Mouse (Mus musculus) liver, embryonic 16.5 days (tissue): Measurements from ENCODE around the gene Gins2. TPM values are rescaled to one million over a fixed set of nuclear protein-coding genes. Genes with fewer than 3 reads are reported as not detected.
A peak's percentile ranks its signal among the peaks of the same experiment; 100 is the strongest.

ENCODE experiments used
- ATAC-seq: fragments of 200-750 bp; cut with Nextera tagmentation; 2 replicates; pipeline ENCODE4 v1.8.0; 2017; ENCODE audit warnings: low read depth, mild to moderate bottlenecking, moderate number of reproducible peaks, moderate library complexity
- H3K27ac ChIP-seq: fragments of 300-500 bp; sonication (generic); 2 replicates; pipeline ENCODE4 v1.5.1; 2014; ENCODE audit warnings: mild to moderate bottlenecking, low read length
- H3K27me3 ChIP-seq: fragments of 300-500 bp; sonication (generic); 2 replicates; pipeline ENCODE4 v1.6.1; 2014; ENCODE audit warnings: low read depth, low read length, mixed read lengths; ENCODE audit not compliant: control insufficient read depth, insufficient read depth
- H3K36me3 ChIP-seq: fragments of 300-500 bp; sonication (generic); 2 replicates; pipeline ENCODE4 v1.6.1; 2014; ENCODE audit warnings: mild to moderate bottlenecking; ENCODE audit not compliant: control insufficient read depth, insufficient read depth
- H3K4me1 ChIP-seq: fragments of 300-500 bp; sonication (generic); 2 replicates; pipeline ENCODE4 v1.6.1; 2014; ENCODE audit warnings: low read depth, low read length, mixed read lengths; ENCODE audit not compliant: control insufficient read depth
- H3K4me2 ChIP-seq: fragments of 300-500 bp; sonication (generic); 2 replicates; pipeline ENCODE4 v1.6.1; 2014; ENCODE audit warnings: low read depth, low read length, mixed read lengths
- H3K4me3 ChIP-seq: fragments of 300-500 bp; sonication (generic); 2 replicates; pipeline ENCODE4 v1.5.1; 2014; ENCODE audit warnings: low read depth, mild to moderate bottlenecking, low read length
- H3K9ac ChIP-seq: fragments of 300-500 bp; sonication (generic); 2 replicates; pipeline ENCODE4 v1.6.1; 2014; ENCODE audit warnings: low read depth, low read length
- H3K9me3 ChIP-seq: fragments of 300-500 bp; sonication (generic); replicated peaks from 2 replicates; pipeline ENCODE4 v1.6.1; 2016; ENCODE audit warnings: low read length; ENCODE audit not compliant: control insufficient read depth
- WGBS: fragments of 180-500 bp; shearing (Covaris S2); extraction: QIAGEN DNeasy Blood & Tissue Kit; methylation state at CpG from one replicate; pipeline ENCODE4 v1.1.7; 2014; ENCODE audit not compliant: insufficient replicate concordance; 5-methylcytosine and 5-hydroxymethylcytosine counted together
- polyA plus RNA-seq: library from polyadenylated mRNA; unstranded; fragments of >200 nt; fragmentation: Nextera tagmentation; extraction: Ambion mirVana; gene quantifications from 2 replicates; pipeline ENCODE4 v1.2.1, GENCODE M21; 2015

The Gins2 gene
- polyA plus RNA-seq, 1 experiment from 2014 or later = 40.6 TPM

- no peak for ATAC-seq
- H3K36me3 ChIP-seq = peaks cover 100% of the 10 kb centered on the region
- H3K27ac ChIP-seq = no peak overlapping the region; the same call in 1 of the 2 replicates
- H3K4me1 ChIP-seq = peaks cover 8% of the 10 kb centered on the region
- 67% methylated on average over 21 of the region's 21 CpGs for WGBS
- no peak overlapping the region for H3K9ac ChIP-seq
- no peaks in the 10 kb centered on the region for H3K9me3 ChIP-seq
- H3K27me3 ChIP-seq = no peaks in the 10 kb centered on the region
- H3K4me3 ChIP-seq = no peak overlapping the region
- no peak overlapping the region for H3K4me2 ChIP-seq
Measured at GRCm38 (mm10) chr8:120572534-120572933, 16.6 kb downstream of the Gins2 start.

DNA sequence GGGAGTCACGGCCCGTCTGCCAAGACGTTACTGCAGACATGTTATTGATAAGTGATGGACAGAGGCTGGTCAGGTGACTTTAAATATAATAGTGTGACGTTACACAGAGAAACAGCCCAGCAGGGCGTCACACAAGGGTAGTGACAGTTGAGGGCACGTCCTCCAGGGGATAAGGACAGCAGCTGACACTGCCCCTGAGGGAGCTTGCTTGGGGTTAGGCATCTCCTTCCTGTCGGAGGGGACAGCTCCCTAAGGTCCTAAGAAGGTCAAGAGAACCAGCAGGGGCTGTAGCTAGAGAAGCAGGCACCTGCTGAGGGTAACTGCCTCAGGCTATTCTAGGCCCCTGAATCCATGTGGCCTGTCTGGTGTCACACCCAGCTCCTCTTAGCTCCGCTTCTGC, 17.5 kb downstream of the Gins2 start:
- Histone ChIP-seq H3K27me3 (no peaks in the 10 kb centered on the region), H3K27ac (peak overlapping the region; percentile 50; the same call in 1 of the 2 replicates), H3K4me1 (peaks cover 8% of the 10 kb centered on the region), H3K4me2 (no peak overlapping the region), H3K36me3 (peaks cover 100% of the 10 kb centered on the region), H3K9ac (no peak overlapping the region), H3K4me3 (no peak overlapping the region), H3K9me3 (no peaks in the 10 kb centered on the region)
- no peak for ATAC-seq
- WGBS = 84% methylated on average over 8 of the region's 8 CpGs

GRCm38 (mm10) chr8:120569939-120570715, 19.0 kb downstream of the Gins2 start:
- H3K9me3 ChIP-seq = no peaks in the 10 kb centered on the region
- ATAC-seq = no peak
- H3K36me3 ChIP-seq = peaks cover 92% of the 10 kb centered on the region
- H3K4me3 ChIP-seq = no peak overlapping the region
- peaks cover under 1% of the 10 kb centered on the region; the same call in 1 of the 2 replicates for H3K4me1 ChIP-seq
- H3K27ac ChIP-seq = no peak overlapping the region
- WGBS = 57% methylated on average over 13 of the region's 13 CpGs
- H3K4me2 ChIP-seq = no peak overlapping the region
- no peak overlapping the region for H3K9ac ChIP-seq
- no peaks in the 10 kb centered on the region for H3K27me3 ChIP-seq

GRCm38 (mm10) chr8:120569123-120569522, 20.0 kb downstream of the Gins2 start:
- Histone ChIP-seq H3K27ac (no peak overlapping the region), H3K36me3 (peaks cover 88% of the 10 kb centered on the region), H3K9ac (no peak overlapping the region), H3K4me1 (no peaks in the 10 kb centered on the region), H3K9me3 (no peaks in the 10 kb centered on the region), H3K27me3 (no peaks in the 10 kb centered on the region), H3K4me3 (no peak overlapping the region), H3K4me2 (no peak overlapping the region)
- ATAC-seq = no peak
- 89% methylated on average over 17 of the region's 17 CpGs for WGBS

GRCm38 (mm10) chr8:120568164-120568798, 20.8 kb downstream of the Gins2 start:
- no peak overlapping the region for H3K9ac ChIP-seq
- H3K4me2 ChIP-seq = no peak overlapping the region
- peaks cover 3% of the 10 kb centered on the region; the same call in 1 of the 2 replicates for H3K4me1 ChIP-seq
- no peaks in the 10 kb centered on the region for H3K27me3 ChIP-seq
- H3K27ac ChIP-seq = no peak overlapping the region
- peaks cover 81% of the 10 kb centered on the region for H3K36me3 ChIP-seq
- no peaks in the 10 kb centered on the region for H3K9me3 ChIP-seq
- H3K4me3 ChIP-seq = no peak overlapping the region
- ATAC-seq = no peak
- 96% methylated on average over 37 of the region's 37 CpGs for WGBS

DNA sequence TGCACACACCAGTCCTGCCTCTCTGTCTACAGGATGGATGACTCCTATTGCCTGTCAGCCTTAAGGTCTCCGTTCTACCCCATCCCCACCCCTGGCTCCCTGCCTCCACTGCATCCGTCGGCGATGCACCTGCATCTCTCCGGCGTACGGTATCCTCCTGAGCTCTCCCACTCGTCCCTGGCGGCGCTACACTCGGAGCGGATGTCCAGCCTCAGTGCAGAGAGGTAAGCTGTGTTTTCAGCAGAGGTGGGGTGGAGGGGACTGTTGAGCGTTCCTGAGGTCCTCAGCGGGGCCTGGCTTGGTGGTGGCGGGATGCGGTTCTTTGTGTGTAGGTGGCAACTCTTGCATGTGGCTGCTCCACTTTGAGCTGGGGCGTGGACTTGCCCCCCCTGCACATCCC, 21.4 kb downstream of the Gins2 start:
- Histone ChIP-seq H3K27ac (no peak overlapping the region), H3K36me3 (peaks cover 76% of the 10 kb centered on the region), H3K4me2 (no peak overlapping the region), H3K27me3 (no peaks in the 10 kb centered on the region), H3K9me3 (no peaks in the 10 kb centered on the region), H3K9ac (no peak overlapping the region), H3K4me1 (peaks cover 4% of the 10 kb centered on the region; the same call in 1 of the 2 replicates), H3K4me3 (no peak overlapping the region)
- ATAC-seq = no peak
- WGBS = 94% methylated on average over 17 of the region's 17 CpGs

GRCm38 (mm10) chr8:120566681-120567080, 22.4 kb downstream of the Gins2 start:
- 88% methylated on average over 8 of the region's 8 CpGs for WGBS
- H3K36me3 ChIP-seq = peaks cover 69% of the 10 kb centered on the region

GRCm38 (mm10) chr8:120565151-120565711, 23.9 kb downstream of the Gins2 start:
- peaks cover 7% of the 10 kb centered on the region; the same call in 1 of the 2 replicates for H3K4me1 ChIP-seq
- ATAC-seq = no peak
- no peaks in the 10 kb centered on the region for H3K9me3 ChIP-seq
- peaks cover 58% of the 10 kb centered on the region for H3K36me3 ChIP-seq
- WGBS = 77% methylated on average over 7 of the region's 7 CpGs
- no peak overlapping the region for H3K27ac ChIP-seq
- no peak overlapping the region for H3K4me3 ChIP-seq
- H3K27me3 ChIP-seq = no peaks in the 10 kb centered on the region
- H3K9ac ChIP-seq = no peak overlapping the region
- no peak overlapping the region for H3K4me2 ChIP-seq

More at GRCm38 (mm10) chr8:120566681-120567080, 22.4 kb downstream of the Gins2 start:
- Histone ChIP-seq H3K4me2 (no peak overlapping the region), H3K27ac (no peak overlapping the region), H3K4me1 (peaks cover 7% of the 10 kb centered on the region; the same call in 1 of the 2 replicates), H3K27me3 (no peaks in the 10 kb centered on the region), H3K9ac (no peak overlapping the region), H3K4me3 (no peak overlapping the region), H3K9me3 (no peaks in the 10 kb centered on the region)
- no peak for ATAC-seq
